Mouse (Mus musculus): ENCODE measurements around the gene Cdyl.
A peak's percentile ranks its signal among the peaks of the same experiment; 100 is the strongest.

Cdyl gene

DNA sequence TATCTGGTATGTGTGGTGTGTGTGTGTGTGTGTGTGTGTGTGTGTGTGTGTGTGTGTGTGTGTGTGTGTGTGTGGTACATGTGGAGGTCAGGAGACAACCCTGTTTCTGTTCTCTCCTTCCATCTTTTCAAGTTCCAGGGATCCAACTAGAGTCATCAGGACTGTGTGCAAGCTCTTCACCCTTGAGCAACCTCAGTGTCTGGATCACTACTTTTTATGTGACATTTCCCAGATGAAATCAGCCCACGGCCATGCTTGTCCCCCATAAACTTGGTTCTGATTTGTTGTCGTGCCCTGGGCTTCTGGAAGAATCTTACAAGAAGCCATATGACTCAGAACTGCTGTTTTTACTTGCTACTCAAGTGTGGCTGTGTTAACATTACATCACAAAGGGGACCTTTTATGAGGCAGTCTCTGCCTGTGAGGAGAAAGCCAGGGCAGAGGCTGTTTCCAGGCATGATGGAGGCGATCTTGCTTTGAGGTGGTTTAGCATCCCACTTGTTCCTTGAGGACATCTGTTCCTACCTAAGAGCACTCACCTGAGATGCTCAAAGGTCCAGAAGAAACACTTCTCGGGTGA, at the start of gene Cdyl:
Cdyl (plus strand) TSS at position 428 of the 580 bp plus-strand sequence.
- no peak for DNase-seq (ENCODE audit: low spot score)

DNA sequence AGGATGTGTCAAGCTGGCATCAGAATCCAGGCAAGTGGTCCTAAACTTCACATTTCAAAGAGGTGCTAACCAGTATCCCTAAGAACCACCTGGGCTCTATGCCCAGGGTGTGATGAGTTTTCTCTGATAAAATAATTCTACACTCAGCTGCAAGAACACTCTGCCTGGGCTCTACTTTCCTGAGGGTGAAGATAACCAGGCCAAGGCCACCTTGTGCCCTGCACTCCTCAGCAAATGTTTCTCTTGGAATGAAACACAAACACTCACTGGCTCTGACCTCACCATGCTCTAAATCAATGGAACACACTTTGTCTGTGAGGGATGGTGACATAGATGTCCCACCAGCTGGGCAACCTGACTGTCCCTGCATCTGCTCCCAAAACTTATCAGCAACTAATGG, 48.9 kb upstream of the Cdyl start:
- no peak for DNase-seq (ENCODE audit: low spot score)

DNA sequence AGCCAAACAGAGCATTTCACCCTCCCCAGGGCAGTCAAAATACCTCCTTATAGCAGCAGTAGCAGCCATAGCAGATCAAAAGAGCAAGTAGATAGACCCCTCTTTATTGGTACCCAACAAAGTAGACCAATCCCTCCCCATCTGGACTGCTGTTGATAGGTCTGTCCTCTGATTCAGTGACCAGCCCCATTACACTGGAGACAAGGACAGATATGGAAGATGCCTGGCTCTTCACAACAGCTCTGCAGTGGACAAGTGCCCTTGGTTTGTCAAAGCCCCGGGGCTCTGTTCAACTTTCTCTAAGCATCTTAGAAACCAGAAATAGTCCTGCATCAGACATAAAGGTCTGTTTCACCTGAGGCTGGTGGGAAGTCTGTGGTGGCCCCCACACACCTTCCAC, 47.1 kb upstream of the Cdyl start:
- no peak for DNase-seq (ENCODE audit: low spot score)

DNA sequence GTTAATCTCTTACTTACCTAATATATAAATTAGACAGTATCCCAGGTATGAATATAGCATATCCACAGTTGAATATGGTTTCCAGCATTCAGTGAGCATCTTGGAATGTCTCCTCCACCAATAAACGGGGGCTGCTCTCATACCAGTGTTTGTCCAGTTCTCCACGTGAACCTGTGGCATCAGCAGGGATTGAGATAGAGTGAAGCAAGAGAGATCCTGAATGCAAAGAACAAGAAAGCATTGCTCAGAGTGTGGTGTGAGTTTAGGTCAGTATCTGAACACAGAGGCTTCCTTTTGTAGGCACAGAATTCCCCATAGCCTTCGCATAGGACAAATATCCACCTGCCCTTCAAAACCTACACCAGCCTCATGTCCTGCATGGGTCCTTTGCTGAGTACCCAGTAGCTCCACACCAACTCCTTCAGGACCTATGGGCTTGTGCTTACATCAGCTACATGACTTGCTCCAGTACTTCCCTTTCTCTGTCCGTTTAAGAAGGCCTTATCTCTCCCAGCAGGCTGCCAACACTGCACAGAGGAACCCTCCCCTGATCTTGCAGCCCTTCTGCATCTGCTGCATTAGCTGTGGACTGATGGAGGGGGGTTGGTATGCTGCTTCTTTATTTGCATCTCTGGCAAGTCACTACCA, 44.7 kb upstream of the Cdyl start:
- peak; percentile 56 for DNase-seq (ENCODE audit: low spot score)

DNA sequence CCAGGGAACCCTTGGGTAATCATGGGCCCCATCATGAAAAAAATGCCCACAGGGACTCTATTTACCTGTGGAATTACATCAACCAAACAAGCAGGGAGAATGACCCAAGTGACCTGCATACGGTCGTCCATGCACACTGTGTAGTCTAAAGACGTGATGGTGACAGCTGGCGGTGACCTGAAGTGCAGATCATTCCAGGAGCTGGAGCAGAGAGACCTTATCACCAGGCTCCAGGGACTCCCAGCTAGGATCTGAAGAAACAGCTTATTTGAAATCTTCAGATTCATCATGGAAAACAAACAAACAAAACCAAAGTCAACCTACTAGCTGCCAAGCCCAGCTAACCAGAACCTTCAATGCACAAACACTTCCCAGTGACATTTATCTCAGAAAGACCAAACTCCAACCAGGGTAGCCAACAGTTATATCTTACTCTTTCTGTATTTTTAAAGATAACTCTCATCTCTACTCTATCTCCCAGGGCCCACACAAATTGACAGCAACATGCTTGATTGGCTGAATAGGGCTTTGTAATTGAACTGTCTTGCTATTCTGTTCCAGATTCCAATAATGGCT, 43.0 kb upstream of the Cdyl start:
- no peak for DNase-seq (ENCODE audit: low spot score)

DNA sequence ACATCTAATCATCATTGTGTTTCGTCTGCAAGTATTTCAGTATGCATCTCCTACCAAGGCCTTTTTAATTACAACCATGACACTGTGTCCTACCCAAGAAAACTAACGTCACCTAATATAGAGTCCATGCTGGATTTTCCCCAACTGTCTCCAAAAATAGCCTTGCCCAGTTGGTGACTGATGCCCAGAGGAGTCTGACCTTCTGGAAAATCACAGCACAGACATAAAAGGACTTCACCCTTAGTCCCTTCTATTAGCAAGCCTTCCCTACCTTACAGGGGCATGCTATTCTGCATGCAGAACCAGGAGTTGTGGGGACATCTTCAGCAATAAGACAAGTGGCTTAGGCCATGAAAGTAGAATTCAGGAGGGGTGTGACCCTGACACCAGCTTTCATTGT, 40.3 kb upstream of the Cdyl start:
- DNase-seq (ENCODE audit: low spot score) = no peak

DNA sequence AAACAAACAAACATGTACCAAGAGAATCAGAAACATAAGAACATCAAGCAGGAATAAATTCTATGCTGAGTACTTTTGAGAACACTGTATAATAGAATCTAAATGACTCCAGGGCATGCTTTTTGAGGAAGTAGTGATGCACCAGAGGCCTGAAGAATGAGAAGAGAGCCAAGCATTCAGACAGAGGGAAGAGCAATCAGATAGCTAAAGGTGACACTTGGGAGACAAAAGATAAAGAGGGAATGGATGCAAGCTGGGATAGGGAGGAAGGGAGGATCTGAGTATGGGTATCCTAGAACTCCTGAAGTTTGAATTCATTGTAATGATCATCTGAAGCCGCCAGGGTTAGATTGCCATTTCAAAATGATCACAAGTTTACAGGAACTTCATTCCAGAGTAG, 38.9 kb upstream of the Cdyl start:
- no peak for DNase-seq (ENCODE audit: low spot score)

DNA sequence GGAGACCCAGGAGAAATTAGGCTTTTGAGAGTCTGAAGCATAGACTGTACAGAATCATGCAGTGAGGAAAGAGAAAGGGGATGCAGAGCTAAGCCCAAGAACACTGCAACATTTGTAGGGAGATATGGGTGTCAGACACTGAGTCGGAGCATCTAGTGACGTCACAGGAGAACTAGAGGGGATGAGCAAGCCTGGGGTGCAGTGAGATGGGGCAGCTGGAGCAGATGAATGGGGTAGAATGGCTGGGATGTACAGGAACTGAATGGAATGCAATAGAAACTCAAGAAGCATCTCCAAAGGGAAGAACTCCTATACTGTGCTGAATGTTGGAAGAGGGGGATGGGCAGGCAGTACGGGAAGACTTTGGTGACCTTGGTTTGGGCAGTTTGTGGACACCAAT, 34.8 kb upstream of the Cdyl start:
- DNase-seq (ENCODE audit: low spot score) = no peak

DNA sequence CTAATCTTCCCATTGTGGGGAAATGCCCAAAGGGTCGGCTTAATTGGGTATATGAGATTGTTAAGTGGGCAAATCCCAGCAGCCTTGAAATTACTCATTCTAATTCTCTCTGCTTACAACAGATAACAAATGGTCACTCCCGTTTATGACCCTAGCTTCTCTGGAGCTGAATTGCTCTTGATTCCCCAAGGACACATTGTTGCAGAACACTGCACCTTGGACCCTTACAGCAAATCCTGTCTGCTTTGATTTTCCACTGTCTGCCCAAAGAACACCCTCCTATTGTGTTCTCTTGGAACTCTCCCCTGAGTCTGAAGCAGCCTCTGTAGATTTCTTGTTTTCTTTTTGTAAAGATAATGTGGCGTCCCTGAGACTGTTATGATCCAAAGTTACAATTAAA, 34.1 kb upstream of the Cdyl start:
- no peak for DNase-seq (ENCODE audit: low spot score)

DNA sequence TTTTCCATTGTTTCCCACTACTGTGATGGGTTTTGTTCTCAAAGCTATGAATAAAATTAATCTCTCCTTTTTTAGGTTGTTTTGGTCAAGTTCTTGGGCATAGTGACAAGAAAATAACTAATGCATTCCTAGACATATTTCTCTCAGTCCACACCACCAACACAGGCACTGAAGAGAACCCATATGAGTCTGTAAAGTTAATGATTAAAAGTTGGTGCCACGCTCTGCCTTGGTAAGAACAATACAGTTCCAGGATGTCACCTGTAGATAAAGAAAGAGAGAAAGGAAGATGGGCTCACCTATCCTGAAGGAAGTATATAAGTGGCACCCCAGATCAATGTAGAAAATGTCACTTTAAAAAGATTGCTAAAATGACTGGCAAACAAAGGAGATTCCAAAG, 32.3 kb upstream of the Cdyl start:
- DNase-seq (ENCODE audit: low spot score) = no peak

DNA sequence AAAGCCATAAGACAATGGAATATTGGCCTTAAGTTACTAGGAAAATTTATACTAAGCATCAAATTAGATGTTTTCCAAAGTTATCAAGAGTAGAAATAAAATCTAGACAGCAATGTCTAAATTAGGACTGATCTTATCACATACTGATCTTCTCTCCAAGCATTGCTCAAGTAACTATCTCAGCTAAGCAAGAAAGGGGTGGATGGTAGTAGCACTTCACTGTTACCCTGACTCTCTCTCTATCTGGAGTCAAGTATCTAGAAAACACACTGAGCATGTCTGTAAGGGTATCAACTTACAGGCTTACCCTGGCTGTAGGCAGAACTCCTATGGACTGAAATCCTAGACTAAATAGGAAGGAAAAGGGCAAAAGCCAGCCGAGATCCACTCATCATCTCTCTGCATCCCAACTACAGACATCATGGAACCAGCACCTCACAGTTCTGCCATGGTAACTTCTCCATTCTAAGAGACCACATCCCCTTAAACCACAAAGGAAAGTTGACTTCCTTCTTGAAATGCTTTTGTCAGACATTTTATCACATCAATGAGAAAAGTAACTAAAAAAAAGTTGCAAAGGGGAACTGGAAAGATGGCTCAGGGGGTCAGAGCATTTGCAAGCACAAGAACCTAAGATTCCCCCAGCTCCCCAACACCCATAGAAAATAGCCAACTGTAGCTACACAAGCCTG, 12.4 kb upstream of the Cdyl start:
- DNase-seq (ENCODE audit: low spot score) = no peak

DNA sequence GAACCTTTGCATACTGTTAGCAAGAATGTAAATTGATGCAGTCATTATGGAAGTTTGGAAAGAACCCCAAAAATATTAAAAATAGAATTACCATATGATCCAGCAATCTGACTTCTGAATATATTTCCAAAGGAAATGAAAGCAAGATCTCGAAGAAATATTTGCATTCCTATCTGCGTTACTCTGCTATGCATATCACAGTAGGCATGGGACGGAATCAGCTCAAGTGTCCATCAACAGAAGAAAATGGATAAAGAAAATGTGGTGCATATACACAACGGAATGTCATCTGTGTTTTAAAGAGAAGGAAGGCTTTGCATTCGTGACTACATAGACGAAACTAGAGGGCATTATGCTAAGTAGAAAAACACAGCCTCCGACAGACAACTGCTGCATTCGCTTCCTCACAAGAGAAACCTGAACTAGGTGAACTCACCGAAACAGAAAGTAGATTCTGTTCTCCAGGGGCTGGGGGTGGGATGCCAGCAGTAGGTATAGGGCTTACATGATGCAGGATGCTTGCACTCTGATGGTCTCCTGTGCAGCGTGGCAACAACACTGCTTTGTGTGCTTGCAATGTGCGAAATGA, 9.3 kb upstream of the Cdyl start:
- no peak for DNase-seq (ENCODE audit: low spot score)

DNA sequence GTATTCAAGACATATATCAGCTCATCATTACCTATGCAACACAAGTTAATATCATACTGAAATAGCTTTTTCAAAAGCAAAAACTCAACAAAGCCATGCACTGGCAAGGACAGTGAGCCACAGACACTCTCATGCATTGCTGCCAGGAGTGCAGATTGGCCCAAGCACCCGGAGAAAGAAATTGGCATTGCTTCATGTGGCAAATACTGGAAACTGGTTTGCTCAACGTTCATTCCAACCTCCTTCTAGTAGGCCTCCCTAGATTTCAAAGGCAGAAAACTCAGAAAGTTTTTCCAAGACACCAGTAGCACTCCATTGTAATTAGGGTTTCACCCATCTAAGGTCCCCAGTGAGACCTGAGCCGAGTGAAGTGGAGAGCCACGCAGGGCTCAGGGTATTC, 6.8 kb upstream of the Cdyl start:
- DNase-seq (ENCODE audit: low spot score) = no peak

DNA sequence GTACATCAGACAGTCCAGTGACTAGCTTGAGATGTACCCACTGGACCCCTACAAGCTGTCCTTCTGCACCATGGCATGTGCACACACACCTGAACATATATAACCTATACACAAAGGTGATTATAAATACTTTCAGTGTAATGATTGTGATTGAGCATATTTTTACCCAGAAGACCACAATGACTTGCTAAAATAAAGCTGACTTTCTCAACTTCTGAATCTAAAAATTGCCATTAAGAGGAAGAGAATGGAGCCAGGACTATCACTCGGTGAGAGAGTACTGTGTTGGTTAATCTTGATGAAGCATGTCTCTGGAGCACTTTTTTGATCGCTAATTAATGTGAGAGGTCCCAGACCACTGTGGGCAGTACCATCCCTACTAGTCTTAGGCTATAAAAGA, 2.8 kb upstream of the Cdyl start:
- no peak for DNase-seq (ENCODE audit: low spot score)

DNA sequence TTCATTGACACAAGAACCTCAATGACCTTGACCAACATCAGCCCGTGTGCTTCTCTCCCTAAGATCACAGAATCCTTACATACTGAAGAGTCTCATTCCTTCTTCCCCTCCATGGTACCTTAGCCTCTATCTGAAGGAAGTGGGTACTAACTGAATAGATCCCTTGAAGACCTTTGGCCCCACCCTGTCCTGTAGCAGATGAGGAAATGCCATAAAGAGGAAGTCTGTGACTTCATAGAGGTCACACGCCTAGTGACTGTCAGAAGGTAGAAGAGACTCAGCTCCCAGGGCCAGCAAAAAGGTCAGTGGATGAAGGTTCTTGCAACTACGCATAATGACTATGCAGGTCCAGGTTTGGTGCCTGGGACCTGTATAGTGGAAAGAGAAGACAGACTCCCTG, 5.8 kb downstream of the Cdyl start:
- DNase-seq (ENCODE audit: low spot score) = no peak

DNA sequence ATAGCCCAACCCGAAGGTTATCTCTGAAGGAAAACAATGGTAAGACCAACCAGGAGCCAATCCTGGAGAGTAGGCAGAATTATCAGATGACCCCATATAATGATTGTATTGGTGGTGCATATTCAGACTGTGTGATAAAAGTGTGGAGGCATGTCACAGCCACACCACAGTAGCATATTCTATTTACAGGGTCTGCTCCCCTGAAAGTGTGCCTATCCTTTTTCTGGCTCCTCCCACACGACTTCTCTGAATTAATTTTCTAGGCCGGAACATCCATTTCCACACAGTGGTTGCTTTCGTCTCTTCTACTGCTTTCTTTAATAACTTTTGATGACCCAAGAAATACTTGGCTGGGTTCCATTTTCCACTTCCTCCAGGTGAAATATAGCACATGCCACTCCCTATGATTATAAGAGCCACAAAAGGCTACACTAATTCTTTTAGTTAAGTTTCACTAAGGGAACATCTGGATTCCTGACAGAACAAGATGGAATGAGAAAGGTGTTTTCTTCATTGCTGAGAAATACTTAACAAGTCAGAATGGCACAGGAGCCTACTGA, 10.4 kb downstream of the Cdyl start:
- DNase-seq (ENCODE audit: low spot score) = no peak

DNA sequence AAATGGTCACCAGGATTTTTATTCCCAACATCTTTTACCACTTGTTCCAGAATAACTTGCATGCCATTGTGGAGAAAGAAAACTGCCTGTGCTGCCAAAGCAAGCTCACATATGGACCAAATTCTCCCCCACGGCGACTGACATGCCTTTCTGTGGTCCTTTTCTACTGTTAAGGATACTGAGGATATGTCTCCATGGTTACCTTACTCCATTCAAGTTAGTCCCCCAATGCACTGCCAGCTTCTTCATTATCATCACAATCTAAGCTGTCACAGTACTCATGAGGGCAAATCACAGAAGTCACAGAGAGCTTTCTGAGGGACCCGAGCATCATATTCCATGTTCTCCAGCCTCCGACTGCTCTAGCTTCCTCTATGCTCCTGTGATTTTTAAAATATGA, 11.2 kb downstream of the Cdyl start:
- no peak for DNase-seq (ENCODE audit: low spot score)

DNA sequence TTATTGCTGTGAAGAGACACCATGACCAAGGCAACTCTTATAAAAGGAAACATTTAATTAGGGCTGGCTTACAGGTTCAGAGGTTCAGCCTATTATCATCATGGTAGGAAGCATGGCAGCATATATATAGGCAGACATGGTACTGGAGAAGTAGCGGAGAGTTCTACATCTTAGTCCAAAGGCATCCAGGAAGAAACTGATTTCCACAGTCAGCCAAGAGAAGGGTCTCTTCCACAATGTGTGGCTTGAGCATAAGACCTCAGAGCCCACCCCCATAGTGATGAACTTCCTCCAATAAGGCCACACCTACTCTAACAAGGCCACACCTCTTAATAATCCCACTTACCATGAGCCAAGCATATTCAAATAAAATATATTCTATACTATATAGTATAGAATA, 17.3 kb downstream of the Cdyl start:
- DNase-seq (ENCODE audit: low spot score) = no peak

DNA sequence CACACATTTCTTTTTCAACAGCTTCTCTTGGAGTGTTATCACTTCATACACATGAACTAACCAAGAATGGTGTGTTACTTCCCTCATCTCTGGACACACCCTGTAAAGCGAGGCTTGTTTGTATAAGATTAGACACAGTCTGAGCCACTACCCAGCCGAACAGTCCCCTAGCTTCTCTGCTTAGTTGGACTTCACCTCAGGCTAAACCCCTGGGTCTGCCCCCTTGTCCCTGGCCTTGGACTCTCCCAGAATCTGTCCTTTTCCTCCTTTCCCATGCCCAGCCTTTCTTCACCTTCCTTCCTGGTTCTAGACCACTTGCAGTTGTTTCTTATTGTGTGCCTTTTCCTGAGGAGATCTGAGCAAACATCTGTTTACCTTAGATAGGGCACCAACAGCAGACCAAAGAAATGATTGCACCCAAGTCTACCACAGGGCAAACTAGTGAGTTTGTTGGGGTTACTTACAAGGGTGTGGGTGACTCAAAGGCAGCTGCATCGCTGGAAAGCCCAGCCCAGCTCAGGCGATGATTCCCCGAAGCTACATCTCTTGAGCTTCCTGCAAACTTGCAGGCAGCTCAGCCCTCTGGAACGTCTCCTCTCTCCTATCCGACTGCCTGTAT, 17.9 kb downstream of the Cdyl start:
- peak; percentile 76 for DNase-seq (ENCODE audit: low spot score)

DNA sequence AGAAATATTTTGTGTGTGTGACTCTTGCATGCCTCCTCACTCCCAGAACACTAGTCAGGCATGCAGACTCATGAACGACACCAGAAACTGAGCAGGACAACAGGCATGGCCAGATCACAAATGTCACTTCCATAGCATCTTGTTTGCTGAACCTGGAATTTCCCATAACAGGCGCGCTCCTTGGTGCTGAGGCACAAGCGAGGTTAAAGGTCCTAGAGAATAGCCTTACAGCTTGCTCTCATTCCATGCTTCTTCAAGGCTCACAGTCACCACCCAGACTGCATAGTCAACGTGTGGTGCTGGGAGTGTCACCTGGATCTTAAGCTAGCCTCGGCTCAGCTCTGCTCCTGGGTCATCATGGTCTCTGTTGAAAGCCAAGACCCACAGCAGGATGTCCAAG, 19.1 kb downstream of the Cdyl start:
- DNase-seq (ENCODE audit: low spot score) = no peak

DNA sequence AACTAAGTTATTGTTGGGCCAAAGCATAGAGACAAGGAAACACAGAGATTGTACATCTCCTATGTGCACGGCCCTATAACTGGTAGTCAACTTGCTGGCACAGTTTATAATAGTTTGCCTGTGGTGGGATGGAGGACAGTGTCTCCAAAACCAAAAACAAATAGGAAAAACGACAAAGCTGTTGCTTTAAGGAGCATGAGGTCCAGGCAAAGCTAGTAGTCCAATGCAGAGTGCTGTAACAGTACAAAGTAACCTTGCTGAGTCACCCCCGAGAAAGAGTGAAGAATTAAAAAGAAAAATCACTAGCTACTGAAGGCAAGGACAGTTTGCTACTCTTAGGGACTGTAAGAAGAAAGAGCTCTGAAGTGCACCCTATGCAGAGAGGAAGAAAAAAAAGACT, 21.7 kb downstream of the Cdyl start:
- DNase-seq (ENCODE audit: low spot score) = no peak

DNA sequence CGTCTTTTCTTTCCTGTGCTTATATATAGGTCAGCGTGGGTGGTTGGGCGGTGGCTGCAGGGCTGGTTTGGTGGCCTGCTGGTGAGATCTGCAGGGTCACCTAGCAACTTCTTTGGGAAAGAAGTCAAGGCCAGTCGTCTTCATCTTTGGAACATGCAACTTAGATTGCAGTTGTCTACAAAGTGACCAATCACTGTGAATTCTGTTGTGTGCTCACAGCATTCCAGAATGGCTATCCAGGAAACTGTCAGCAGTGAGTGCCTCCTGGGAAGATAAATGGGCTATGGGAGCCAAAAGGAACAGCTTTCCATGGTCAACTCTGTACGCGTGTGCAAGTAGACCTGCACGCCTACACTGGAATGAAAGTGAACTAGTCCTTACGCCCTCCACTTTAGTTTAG, 26.6 kb downstream of the Cdyl start:
- no peak for DNase-seq (ENCODE audit: low spot score)

Data from spleen, adult 12 weeks (tissue).